Mouse (Mus musculus) lung, postnatal 0 days (tissue): ENCODE data around the gene Pgf. TPM values are rescaled to one million over a fixed set of nuclear protein-coding genes. Genes with fewer than 3 reads are reported as not detected.

Experiments
- ATAC-seq: fragments of 200-750 bp; cut with Nextera tagmentation; 2 replicates; pipeline ENCODE4 v1.8.0; 2017; ENCODE audit warnings: moderate library complexity
- DNase-seq: peaks from one replicate; pipeline ENCODE4 v3.0.0-alpha.2; 2016; ENCODE audit warnings: low spot score
- H3K27ac ChIP-seq: fragments of 300-500 bp; sonication (generic); 2 replicates; pipeline ENCODE4 v1.5.1; 2014; ENCODE audit warnings: antibody characterized with exemption, mild to moderate bottlenecking, low read length, mixed read lengths
- H3K27me3 ChIP-seq: fragments of 300-500 bp; sonication (generic); replicated peaks from 2 replicates; pipeline ENCODE4 v1.6.1; 2014; ENCODE audit warnings: low read length, mixed read lengths; ENCODE audit not compliant: insufficient read depth
- H3K36me3 ChIP-seq: fragments of 300-500 bp; sonication (generic); 2 replicates; pipeline ENCODE4 v1.6.1; 2014; ENCODE audit warnings: low read length, mixed read lengths; ENCODE audit not compliant: insufficient read depth
- H3K4me1 ChIP-seq: fragments of 300-500 bp; sonication (generic); 2 replicates; pipeline ENCODE4 v1.6.1; 2014; ENCODE audit warnings: antibody characterized with exemption, low read depth, low read length, mixed read lengths; ENCODE audit not compliant: insufficient read depth
- H3K4me2 ChIP-seq: fragments of 300-500 bp; sonication (generic); replicated peaks from 2 replicates; pipeline ENCODE4 v1.6.1; 2014; ENCODE audit warnings: low read depth, mild to moderate bottlenecking, low read length, moderate library complexity, mixed read lengths
- H3K4me3 ChIP-seq: fragments of 300-500 bp; sonication (generic); 2 replicates; pipeline ENCODE4 v1.5.1; 2014; ENCODE audit warnings: low read depth, low read length
- H3K9ac ChIP-seq: fragments of 300-500 bp; sonication (generic); replicated peaks from 2 replicates; pipeline ENCODE4 v1.6.1; 2014; ENCODE audit warnings: low read depth, mild to moderate bottlenecking
- H3K9me3 ChIP-seq: fragments of 300-500 bp; sonication (generic); 2 replicates; pipeline ENCODE4 v1.6.1; 2016; ENCODE audit warnings: low read length, mixed read lengths
- CTCF ChIP-seq: IDR thresholded peaks from 2 replicates; pipeline ENCODE4 v1.5.1; 2016; ENCODE audit warnings: antibody characterized with exemption, mild to moderate bottlenecking
- EP300 ChIP-seq: IDR thresholded peaks from 2 replicates; pipeline ENCODE4 v1.6.1; 2016; ENCODE audit warnings: antibody characterized with exemption, mild to moderate bottlenecking, control low read depth
- WGBS: fragments of 180-500 bp; shearing (Covaris S2); extraction: QIAGEN DNeasy Blood & Tissue Kit; methylation state at CpG from one replicate; pipeline ENCODE4 v1.1.7; 2014; 5-methylcytosine and 5-hydroxymethylcytosine counted together
- polyA plus RNA-seq: library from polyadenylated mRNA; unstranded; fragments of >200 nt; fragmentation: Nextera tagmentation; extraction: Ambion mirVana; gene quantifications from 2 replicates; pipeline ENCODE4 v1.2.1, GENCODE M21; 2015

Gene Pgf
- polyA plus RNA-seq, 1 experiment from 2014 or later = 19.0 TPM

DNA sequence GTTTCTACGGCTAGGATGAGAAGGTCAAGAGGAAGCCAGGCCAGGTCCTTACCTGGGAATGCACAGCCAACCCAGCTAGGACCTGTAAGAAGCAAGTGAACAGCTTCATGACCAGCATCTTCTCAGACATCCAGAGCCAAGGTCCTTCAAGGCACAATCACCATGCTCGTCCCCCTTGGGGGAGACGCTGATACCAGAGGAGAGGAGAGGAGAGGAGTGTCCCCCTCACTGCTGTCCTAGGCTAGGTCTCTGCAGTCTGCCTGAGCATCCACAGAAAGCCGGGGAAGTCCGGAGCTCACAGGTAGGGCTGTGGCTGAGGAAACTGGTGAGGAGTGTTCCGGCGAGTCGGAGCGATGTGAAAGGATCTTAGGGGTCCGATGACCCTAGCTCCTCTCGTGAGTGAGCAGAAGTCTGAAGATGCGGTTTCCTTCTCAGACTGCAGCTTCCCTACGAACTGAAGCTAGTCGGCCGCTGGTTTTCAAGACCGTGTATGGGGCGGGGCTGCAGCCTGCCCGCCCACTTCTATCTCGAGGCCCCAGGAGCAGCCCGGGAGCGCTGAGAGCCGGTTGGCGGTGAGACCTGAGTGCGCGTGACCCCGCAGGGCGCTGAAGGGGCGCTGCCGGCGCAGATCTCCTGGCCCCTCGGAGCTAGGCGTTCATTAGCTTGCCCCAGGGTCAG is 605 bp downstream of the Pgf start:
- Histone ChIP-seq H3K27me3 (no peaks in the 10 kb centered on the region), H3K4me2 (peak overlapping the region; percentile 58), H3K9ac (peak overlapping the region; percentile 26; the same call in 1 of the 2 replicates), H3K4me1 (peaks cover 20% of the 10 kb centered on the region; the same call in 1 of the 2 replicates), H3K36me3 (no peaks in the 10 kb centered on the region), H3K27ac (no peak overlapping the region), H3K9me3 (no peaks in the 10 kb centered on the region), H3K4me3 (peak overlapping the region; percentile 25)
- no peak for TF ChIP-seq CTCF
- no peak for TF ChIP-seq EP300
- WGBS = 2% methylated on average over 32 of the region's 32 CpGs
- peak; percentile 68 for DNase-seq
- ATAC-seq = peak; percentile 64

DNA sequence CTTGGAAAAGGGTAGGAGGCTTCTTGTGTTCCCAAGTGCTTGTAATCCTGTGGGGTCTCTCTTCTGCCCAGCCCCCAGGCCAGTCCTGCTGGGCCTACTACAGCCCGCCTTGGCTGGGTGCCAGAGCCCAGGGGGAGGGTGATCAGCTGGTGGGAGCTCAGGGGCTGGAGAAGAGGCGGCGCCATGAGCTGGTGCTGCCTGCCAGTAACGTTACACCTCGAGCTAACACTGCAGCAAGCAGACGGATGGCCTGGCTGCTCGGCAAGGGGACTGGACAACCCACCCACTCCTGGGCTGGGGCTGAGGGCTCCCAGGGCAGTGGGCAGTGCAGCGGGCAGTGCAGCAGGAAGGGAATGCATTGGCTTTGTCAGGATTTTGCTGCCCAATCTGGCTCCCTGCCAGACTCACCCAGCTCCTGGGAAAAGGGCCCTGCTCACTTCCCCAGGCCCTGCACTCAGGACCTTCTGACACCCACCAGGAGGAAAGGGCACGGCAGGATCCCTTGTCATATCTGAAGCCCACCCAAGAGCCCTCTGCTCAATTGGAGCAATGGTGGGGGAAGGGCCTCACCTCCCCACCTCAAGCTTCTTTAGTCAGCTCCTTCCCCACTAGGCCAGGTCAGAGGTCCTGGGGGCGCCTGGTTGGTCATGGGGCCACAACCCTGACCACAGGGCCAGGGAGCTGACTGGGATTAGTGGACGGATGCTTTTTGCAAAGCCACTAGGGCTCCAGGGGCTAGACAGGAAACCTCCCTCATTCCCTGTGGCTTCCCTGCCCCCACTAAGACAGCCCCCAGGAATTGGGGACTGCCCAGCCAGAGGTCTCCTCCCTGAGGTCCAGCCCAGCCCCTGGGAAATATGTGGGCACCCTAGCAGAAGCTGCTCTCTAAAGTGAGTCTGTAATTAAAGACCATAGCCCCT is 1.4 kb downstream of the Pgf start:
- WGBS = 19% methylated on average over 11 of the region's 11 CpGs
- Histone ChIP-seq H3K4me2 (peak overlapping the region; percentile 58), H3K27me3 (no peaks in the 10 kb centered on the region), H3K27ac (no peak overlapping the region), H3K4me3 (peak overlapping the region; percentile 25; the same call in 1 of the 2 replicates), H3K36me3 (no peaks in the 10 kb centered on the region), H3K9ac (0 out of 2 replicates have a peak overlapping the region, but pooled peaks have one; percentile 26), H3K9me3 (no peaks in the 10 kb centered on the region), H3K4me1 (peaks cover 20% of the 10 kb centered on the region; the same call in 1 of the 2 replicates)
- TF ChIP-seq EP300 (no peak), CTCF (no peak)
- DNase-seq = peak; percentile 21
- peak; percentile 35 for ATAC-seq

DNA sequence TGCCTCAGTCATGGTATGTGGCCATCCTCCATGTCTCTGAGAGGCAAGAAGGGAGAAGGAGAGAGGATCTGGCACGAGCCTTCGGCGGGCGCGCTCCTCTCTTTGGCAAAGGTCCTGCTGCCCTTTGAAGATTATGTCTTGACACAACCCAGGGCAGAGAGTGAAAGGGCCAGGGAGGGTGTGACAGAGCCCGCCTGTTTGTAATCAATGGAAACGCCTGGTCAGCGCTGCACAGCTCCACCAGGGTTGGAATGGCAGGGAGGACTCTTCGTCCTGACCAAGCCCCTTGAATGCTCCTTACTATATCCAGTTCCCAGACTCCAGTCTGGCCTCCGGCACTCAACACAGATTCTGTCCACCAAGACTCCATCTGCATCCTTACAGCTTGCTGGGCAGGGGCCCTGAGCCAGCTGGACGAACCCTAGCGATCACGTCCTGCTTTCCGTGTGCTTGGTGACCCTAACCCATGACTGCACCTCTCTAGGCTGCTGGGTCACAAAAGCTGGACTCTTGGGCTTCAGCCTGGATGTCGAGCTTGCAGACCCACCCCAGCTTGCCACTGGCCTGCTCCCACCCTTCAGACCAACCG is 2.4 kb downstream of the Pgf start:
- no peak overlapping the region for H3K4me3 ChIP-seq
- peaks cover 20% of the 10 kb centered on the region; the same call in 1 of the 2 replicates for H3K4me1 ChIP-seq
- peak; percentile 32; the same call in 1 of the 2 replicates for ATAC-seq
- peak; percentile 22 for DNase-seq
- no peaks in the 10 kb centered on the region for H3K9me3 ChIP-seq
- H3K27me3 ChIP-seq = no peaks in the 10 kb centered on the region
- H3K27ac ChIP-seq = no peak overlapping the region
- 33% methylated on average over 16 of the region's 16 CpGs for WGBS
- H3K36me3 ChIP-seq = no peaks in the 10 kb centered on the region
- no peak overlapping the region for H3K9ac ChIP-seq
- H3K4me2 ChIP-seq = peak overlapping the region; percentile 58; the same call in 1 of the 2 replicates
- TF ChIP-seq EP300 = no peak
- no peak for TF ChIP-seq CTCF

GRCm38 (mm10) chr12:85174016-85174415 is 3.6 kb downstream of the Pgf start:
- peaks cover 22% of the 10 kb centered on the region; the same call in 1 of the 2 replicates for H3K4me1 ChIP-seq
- 56% methylated on average over 7 of the region's 7 CpGs for WGBS

GRCm38 (mm10) chr12:85170948-85171307 is 6.7 kb downstream of the Pgf start:
- H3K4me1 ChIP-seq = peaks cover 7% of the 10 kb centered on the region; the same call in 1 of the 2 replicates
- H3K9me3 ChIP-seq = no peaks in the 10 kb centered on the region
- no peak overlapping the region for H3K9ac ChIP-seq
- no peak for ATAC-seq
- no peak overlapping the region for H3K4me3 ChIP-seq
- DNase-seq = no peak
- 63% methylated on average over 3 of the region's 3 CpGs for WGBS
- H3K4me2 ChIP-seq = no peak overlapping the region
- no peak overlapping the region for H3K27ac ChIP-seq
- no peak for TF ChIP-seq CTCF
- TF ChIP-seq EP300 = no peak
- H3K27me3 ChIP-seq = no peaks in the 10 kb centered on the region
- H3K36me3 ChIP-seq = no peaks in the 10 kb centered on the region

More at GRCm38 (mm10) chr12:85174016-85174415, 3.6 kb downstream of the Pgf start:
- Histone ChIP-seq H3K27me3 (no peaks in the 10 kb centered on the region), H3K4me3 (no peak overlapping the region), H3K4me2 (no peak overlapping the region), H3K27ac (no peak overlapping the region), H3K36me3 (no peaks in the 10 kb centered on the region), H3K9ac (no peak overlapping the region), H3K9me3 (no peaks in the 10 kb centered on the region)
- no peak for DNase-seq
- TF ChIP-seq CTCF = no peak; the same call in 1 of the 2 replicates
- no peak for TF ChIP-seq EP300
- no peak for ATAC-seq
